Mouse (Mus musculus) spleen, postnatal 14 days (tissue): ENCODE data around the gene Rufy3.
"Not testable (repeated sequence)": the region's sequence is repeated elsewhere in the genome, so short reads cannot be mapped to it uniquely, and the experiment has no call there.

Experiments used
- DNase-seq, 2 experiments: peaks; one replicate each; pipeline ENCODE4 v3.0.0; 2021 to 2022; ENCODE audit warnings: low spot score in 2 of 2

Rufy3 gene

GRCm38 (mm10) chr5:88564501-88565147, at the start of gene Rufy3:
Rufy3 (plus strand) TSS chr5:88565040.
- peak; percentile 66 to 71 for DNase-seq

DNA sequence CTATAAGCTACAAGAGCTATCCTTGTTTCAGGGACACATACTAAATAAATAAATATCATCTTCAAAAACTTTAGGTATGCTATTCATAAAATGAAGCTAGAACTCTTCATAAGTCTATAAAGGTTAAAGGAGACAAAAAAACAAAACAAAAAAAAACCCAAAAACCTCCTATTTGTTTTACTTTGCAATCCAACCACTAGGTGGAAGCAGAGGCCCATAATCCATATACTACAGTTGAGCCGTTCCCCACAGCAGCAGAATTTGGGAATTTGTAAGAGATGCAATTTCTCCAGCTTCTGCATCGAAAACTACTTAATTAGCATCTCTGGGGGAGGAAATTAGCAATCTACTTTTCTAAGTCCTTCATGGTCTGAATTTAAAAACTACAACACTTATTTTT, 45.6 kb upstream of the Rufy3 start:
- DNase-seq: no peak

DNA sequence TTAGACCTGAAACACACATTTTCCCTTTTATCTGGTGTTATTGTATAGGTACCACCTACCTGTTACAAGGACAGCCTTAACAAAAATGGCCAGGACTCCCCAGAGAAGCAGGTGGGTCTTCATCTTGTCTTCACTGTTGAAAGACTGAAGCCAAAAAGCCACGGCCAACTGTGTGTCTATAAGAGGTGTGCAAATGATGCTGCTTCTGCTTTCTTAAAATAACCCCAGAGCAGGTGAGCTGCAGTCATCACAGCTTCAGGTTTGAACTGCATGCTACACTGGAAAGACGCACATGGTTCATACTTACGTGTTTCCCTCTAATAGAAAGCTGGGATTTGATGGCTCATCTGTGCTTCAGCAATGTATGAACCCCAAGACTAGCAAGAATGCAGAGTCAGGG, 37.2 kb upstream of the Rufy3 start, which contains the start of gene Jchain:
Gene Jchain, minus strand, starts transcription at position 235 of the 400 bp plus-strand sequence.
- DNase-seq: no peak

DNA sequence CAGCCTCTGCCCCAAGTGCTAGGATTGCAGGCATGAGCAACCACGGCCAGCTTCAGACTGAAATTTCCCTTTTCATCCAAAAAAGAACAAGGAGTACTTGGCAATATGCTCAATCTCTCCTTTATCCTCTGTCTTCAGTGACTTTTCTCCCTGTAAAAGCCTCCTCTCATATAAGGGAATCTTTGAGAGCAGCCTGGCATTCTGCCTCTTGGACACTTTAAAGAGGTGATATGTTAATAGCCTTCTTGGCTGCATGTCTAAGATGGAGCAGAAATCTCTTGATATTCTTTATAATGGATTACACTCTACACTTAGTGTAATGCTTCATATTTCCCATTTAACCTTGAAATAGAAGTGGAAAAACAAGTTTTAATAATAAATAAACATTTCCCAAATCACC, 33.9 kb upstream of the Rufy3 start:
- no peak for DNase-seq

GRCm38 (mm10) chr5:88534697-88535096, 30.1 kb upstream of the Rufy3 start:
- no peak for DNase-seq

DNA sequence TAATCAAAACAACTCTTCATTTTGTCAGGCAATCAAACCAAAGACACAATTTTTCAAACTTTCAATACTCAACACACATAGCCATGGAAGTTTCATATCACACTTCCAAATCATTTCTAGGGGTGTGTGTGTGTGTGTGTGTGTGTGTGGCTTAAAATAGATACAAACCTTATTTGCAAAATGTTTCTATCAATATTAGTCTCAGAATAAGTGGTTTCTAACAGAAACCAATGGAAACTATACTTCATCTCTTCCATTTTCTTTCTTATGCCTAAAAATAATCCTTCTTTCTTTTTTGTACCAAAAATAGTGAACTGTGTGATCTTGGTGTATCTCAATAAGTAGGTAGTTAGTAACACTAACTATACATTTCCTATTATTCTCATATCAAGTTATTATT, 24.0 kb upstream of the Rufy3 start:
- DNase-seq: no peak

DNA sequence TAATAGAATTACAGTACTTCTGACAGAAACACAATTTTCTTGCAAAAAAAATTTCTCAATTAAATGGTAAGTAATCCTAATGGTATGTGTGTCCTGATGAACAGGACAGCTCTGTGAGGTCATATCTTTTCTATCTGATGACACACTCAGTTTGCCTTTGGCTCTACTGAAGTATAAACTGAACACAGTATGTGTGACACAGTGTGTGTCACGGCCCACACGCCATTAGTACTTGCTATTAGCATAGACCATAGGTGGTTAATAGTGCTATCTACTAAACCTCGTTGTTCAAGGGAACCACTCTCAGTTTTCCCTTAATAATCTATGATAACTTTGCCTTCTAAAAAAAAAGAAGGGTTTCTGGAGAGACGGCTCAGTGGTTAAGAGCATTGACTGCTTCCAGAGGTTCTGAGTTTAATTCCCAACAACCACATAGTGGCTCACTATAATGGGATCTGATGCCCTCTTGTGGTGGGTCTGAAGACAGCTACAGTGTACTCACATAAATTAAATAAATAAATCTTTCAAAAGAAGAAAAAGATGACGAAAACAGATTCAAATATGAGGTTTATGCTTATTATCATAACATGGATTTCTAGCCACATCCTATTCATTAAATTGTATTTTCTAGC, 22.1 kb upstream of the Rufy3 start:
- peak in 1 of 2 experiments; percentile 12 for DNase-seq

GRCm38 (mm10) chr5:88544411-88544810, 20.4 kb upstream of the Rufy3 start:
- not testable (repeated sequence) for DNase-seq

- no peak for DNase-seq
These were observed 19.3 kb upstream of the Rufy3 start for GRCm38 (mm10) chr5:88545536-88545935.

- DNase-seq: no peak
These were observed 11.4 kb upstream of the Rufy3 start for GRCm38 (mm10) chr5:88553271-88554085.

DNA sequence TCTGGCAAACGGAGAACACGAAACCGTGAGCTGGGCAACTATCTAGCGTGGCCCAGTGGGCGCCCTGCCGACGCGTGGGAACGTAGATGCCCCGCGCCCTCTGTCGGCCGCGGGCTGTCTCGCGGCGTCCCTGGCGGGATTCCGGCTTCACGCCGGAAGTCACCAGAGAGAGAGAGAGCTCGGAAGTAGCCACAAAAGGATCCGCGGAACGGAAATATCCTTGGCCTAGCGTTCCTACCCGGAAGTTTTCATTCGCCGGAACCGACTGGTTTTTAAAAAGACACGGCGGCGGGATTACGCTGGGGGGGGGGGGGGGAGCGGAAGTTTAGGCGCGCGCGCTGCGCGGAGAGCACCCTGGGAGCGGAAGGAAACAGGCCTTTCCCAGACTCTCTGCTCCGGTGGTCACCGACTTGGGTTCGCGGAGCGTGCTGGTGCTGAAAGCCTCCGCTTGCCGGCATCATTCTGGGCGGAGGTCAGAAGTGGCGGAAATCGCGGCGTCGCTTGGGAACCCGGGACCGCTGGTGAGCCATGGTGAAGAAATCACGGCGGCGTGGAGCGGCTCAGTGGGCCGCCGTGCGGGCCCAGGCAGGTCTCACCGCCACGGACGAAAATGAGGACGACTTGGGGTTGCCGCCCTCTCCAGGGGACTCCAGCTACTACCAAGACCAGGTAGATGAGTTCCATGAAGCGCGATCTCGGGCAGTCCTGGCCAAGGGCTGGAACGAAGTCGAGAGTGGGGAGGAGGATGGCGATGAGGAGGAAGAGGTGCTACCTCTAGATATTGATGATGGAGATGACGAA, 10.6 kb upstream of the Rufy3 start, which contains the start of gene Utp3:
Gene Utp3, plus strand, starts transcription at position 377 of the 801 bp plus-strand sequence.
- peak; percentile 91 to 93 for DNase-seq

GRCm38 (mm10) chr5:88558991-88559390, 5.8 kb upstream of the Rufy3 start:
- DNase-seq: no peak

GRCm38 (mm10) chr5:88561080-88561814, 3.6 kb upstream of the Rufy3 start:
- DNase-seq: no peak

DNA sequence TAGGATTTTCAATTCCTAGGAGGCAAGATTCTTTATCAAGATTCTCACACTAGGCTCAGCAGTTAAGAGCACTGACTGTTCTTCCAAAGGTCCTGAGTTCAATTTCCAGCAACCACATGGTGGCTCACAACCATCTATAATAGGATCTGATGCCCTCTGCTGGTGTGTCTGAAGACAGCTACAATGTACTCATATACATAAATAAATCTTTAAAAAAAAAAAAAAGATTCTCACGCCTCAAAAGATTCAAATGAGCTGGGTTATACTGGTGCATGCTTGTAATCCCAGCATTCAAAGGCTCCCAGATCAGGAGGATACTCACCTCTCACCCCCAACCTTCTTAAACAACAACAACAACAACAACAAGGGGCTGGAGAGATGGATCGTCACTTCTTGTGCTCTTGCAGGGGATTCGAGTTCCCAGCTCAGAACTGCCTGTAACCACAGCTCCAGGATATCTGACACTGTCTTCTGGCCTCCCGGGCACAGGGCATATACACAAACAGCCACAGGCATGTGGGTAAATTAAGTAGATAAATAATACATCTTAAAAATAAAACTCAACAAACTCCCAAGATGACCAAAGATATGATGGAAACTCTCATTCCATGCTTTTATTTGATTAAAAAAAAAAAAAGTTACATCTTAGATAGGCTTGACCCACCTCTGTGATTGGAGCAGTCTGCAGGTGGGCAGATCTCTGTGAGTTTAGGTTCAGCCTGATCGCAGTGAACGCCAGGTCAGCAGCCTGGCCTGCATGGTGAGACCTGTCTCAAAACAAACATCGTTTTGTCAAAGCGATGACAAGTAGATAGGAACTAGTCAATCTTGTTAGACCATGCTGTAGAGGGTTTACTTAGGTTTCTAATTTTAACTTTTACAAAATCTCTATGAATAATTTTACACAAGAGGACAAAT, 1.7 kb upstream of the Rufy3 start:
- DNase-seq: no peak

GRCm38 (mm10) chr5:88565148-88566033, 551 bp downstream of the Rufy3 start:
- DNase-seq: peak in 1 of 2 experiments; percentile 18

DNA sequence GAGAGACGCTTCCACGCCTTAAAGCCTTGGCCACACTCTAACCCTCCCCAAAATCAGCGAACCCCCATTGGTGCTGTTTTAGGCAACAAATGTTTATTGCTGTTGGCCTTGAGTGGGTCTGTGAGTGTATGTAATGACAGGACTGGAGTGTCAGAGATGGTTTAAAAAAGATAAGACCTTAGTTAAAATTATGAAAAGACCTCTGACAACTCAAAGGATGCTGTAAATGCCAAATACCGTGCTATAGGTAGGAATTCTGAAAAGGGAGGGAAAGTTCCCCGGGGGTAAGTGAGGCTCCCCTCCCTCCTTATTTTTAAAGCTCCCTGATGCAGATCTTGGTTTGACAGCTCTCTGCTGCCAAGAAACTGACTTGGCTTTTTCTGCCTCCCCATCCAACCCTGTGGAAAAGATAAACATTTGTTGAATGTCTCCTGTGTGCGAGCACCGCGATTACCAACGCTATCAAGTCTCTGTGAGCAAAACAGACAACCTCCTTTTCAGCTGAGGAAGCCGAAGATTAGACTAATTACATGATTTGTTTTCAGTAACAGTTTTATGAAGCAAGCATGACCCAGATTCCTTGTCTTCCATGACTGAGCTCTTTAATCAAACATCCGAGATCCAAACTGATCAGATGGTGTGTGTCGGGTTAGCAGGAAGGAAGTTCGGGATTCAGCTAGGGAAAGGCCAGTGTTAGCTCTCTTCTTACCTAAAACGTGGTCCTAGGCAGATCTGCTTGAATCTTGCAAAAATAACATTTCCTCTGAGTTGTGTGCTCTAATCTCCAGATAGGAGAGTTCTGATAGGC, 1.4 kb downstream of the Rufy3 start:
- no peak for DNase-seq

DNA sequence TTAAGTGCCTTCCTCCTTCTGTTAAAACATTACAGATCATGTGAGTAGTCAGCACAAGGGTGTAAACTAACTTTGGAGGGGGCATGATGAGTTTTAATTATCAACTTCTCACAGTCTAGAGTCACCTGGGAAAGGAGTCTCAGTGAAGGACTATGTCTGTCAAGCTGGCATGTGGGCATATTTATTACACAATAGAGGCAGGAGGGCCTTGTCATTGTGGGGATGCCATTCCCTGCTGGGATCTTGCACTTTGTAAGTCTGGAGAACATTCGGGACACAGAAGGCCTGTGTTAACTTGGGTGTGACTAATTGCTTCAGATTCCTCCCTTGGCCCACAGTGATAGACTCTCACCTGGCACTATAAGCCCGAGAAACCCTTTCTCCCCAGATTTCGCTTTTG, 4.7 kb downstream of the Rufy3 start:
- no peak for DNase-seq

- no peak for DNase-seq
These were observed 10.0 kb downstream of the Rufy3 start for GRCm38 (mm10) chr5:88574829-88575228.
